ENCODE assay signal across 9 mouse cellular contexts in genomic region chr16:91512161-91512787, GRCm38 (mm10). TPM values are rescaled to one million over a fixed set of nuclear protein-coding genes. Genes with fewer than 3 reads are reported as not detected.
DNase-seq lines count a peak whose midpoint lies in the region; ATAC-seq and TF ChIP-seq lines count a peak whose summit lies in the region.
"Had no signal": no experiment of that assay in that cellular context is flagged by ENCODE, and none has a peak within 500 bp of the region (broad histone marks: within the 10 kb centered on the region; RNA-seq: fewer than 3 reads in every experiment).

No protein-coding gene starts in this region.

- no peak overlapping the region for H3K4me2 ChIP-seq in embryonic facial prominence, embryonic 11.5 days (ENCODE audit: low read depth, low read length)
- H3K4me2 ChIP-seq in kidney, postnatal 0 days (ENCODE audit: low read length): no peak overlapping the region
- no peak overlapping the region for H3K4me2 ChIP-seq in liver, embryonic 14.5 days (ENCODE audit: low read depth)
- no peak overlapping the region for H3K4me2 ChIP-seq in neural tube, embryonic 14.5 days (ENCODE audit: low read depth, low read length)
- H3K4me2 ChIP-seq: heart, embryonic 15.5 days had no signal

- DNase-seq in adrenal gland, postnatal 36 days: peak; percentile 85
- DNase-seq in embryonic facial prominence, embryonic 11.5 days (ENCODE audit: low spot score): peak; percentile 90
- peak; percentile 77 to 85 for DNase-seq in heart, adult 2 months
- DNase-seq in kidney, postnatal 0 days (ENCODE audit: low spot score): peak; percentile 91
- DNase-seq in liver, embryonic 14.5 days (ENCODE audit: low read depth in 3 of 3, low spot score in 3 of 3): peak; percentile 64 to 73 (median 68)
- peak; percentile 90 for DNase-seq in testis, postnatal 10 days (ENCODE audit: low spot score)

- H3K4me1 ChIP-seq in embryonic facial prominence, embryonic 11.5 days (ENCODE audit: control insufficient read depth, insufficient read depth, low read length): no peaks in the 10 kb centered on the region
- H3K4me1 ChIP-seq in heart, adult 2 months (ENCODE audit: control insufficient read depth, insufficient read depth, low read length): peaks cover 1% of the 10 kb centered on the region; the same call in 1 of the 2 replicates
- H3K4me1 ChIP-seq in kidney, postnatal 0 days (replicated peaks; ENCODE audit: insufficient read depth, low read length): no peaks in the 10 kb centered on the region
- peaks cover 9% of the 10 kb centered on the region in 2 experiments for H3K4me1 ChIP-seq in liver, embryonic 14.5 days (replicated peaks; ENCODE audit: control insufficient read depth in 2 of 2, insufficient read depth in 2 of 2, low read length in 1 of 2)
- H3K4me1 ChIP-seq in neural tube, embryonic 14.5 days (ENCODE audit: control insufficient read depth, insufficient read depth, low read length): no peaks in the 10 kb centered on the region
- H3K4me1 ChIP-seq: heart, embryonic 15.5 days had no signal

- H3K9ac ChIP-seq in embryonic facial prominence, embryonic 11.5 days (replicated peaks; ENCODE audit: low read length): no peak overlapping the region
- H3K9ac ChIP-seq in heart, adult 2 months (ENCODE audit: low read depth, low read length): 0 out of 2 replicates have a peak overlapping the region, but pooled peaks have one; percentile 54
- no peak overlapping the region for H3K9ac ChIP-seq in kidney, postnatal 0 days (ENCODE audit: low read depth, low read length)
- H3K9ac ChIP-seq in liver, embryonic 14.5 days (replicated peaks): no peak overlapping the region
- no peak overlapping the region for H3K9ac ChIP-seq in neural tube, embryonic 14.5 days (replicated peaks; ENCODE audit: low read depth, low read length)
- H3K9ac ChIP-seq: heart, embryonic 15.5 days had no signal

- no peaks in the 10 kb centered on the region for H3K79me2 ChIP-seq in heart, adult 2 months (replicated peaks; ENCODE audit: control insufficient read depth, insufficient read depth, low read length)

- peak; percentile 95 for TF ChIP-seq CTCF in heart, adult 2 months (IDR thresholded peaks at IDR 0.05)
- peak; percentile 97 for TF ChIP-seq CTCF in kidney, postnatal 0 days (IDR thresholded peaks at IDR 0.05; ENCODE audit: low read depth)
- peak; percentile 98 for TF ChIP-seq CTCF in liver, embryonic 14.5 days (IDR thresholded peaks at IDR 0.05; ENCODE audit: low read depth)

- intact Hi-C loops in heart, adult 2 months (cut with DNase I): loop anchor here (1.0 to 5.0 kb wide), 4 partner anchors 35 to 155 kb away; partner anchors contain the start of gene Ifngr2

- H3K9me3 ChIP-seq in embryonic facial prominence, embryonic 11.5 days (replicated peaks; ENCODE audit: control insufficient read depth, low read length): no peaks in the 10 kb centered on the region
- no peaks in the 10 kb centered on the region for H3K9me3 ChIP-seq in kidney, postnatal 0 days (replicated peaks; ENCODE audit: low read length)
- no peaks in the 10 kb centered on the region for H3K9me3 ChIP-seq in liver, embryonic 14.5 days (ENCODE audit: control insufficient read depth, low read length)
- no peaks in the 10 kb centered on the region for H3K9me3 ChIP-seq in neural tube, embryonic 14.5 days (ENCODE audit: control insufficient read depth, low read length)
- H3K9me3 ChIP-seq: heart, embryonic 15.5 days had no signal

- H3K27ac ChIP-seq in embryonic facial prominence, embryonic 11.5 days (replicated peaks; ENCODE audit: low read depth, low read length): no peak overlapping the region
- H3K27ac ChIP-seq in heart, adult 2 months: no peak overlapping the region
- no peak overlapping the region for H3K27ac ChIP-seq in kidney, postnatal 0 days
- H3K27ac ChIP-seq in liver, embryonic 14.5 days: no peak overlapping the region
- H3K27ac ChIP-seq in neural tube, embryonic 14.5 days (ENCODE audit: low read depth, low read length): no peak overlapping the region
- H3K27ac ChIP-seq: heart, embryonic 15.5 days had no signal

- no peaks in the 10 kb centered on the region for H3K36me3 ChIP-seq in embryonic facial prominence, embryonic 11.5 days (replicated peaks; ENCODE audit: control insufficient read depth, insufficient read depth, low read depth, low read length)
- H3K36me3 ChIP-seq in heart, adult 2 months (ENCODE audit: control insufficient read depth, insufficient read depth, low read length): no peaks in the 10 kb centered on the region
- H3K36me3 ChIP-seq in kidney, postnatal 0 days (ENCODE audit: insufficient read depth, low read length): no peaks in the 10 kb centered on the region; the same call in 1 of the 2 replicates
- H3K36me3 ChIP-seq in liver, embryonic 14.5 days (replicated peaks; ENCODE audit: control insufficient read depth, insufficient read depth, low read depth): no peaks in the 10 kb centered on the region
- H3K36me3 ChIP-seq in neural tube, embryonic 14.5 days (ENCODE audit: control insufficient read depth, insufficient read depth, low read length): no peaks in the 10 kb centered on the region; the same call in 1 of the 2 replicates

- 35% methylated on average over 7 of the region's 7 CpGs for WGBS in embryonic facial prominence, embryonic 11.5 days
- 36% methylated on average over 7 of the region's 7 CpGs for WGBS in heart, adult 2 months
- 33% methylated on average over 7 of the region's 7 CpGs for WGBS in kidney, postnatal 0 days
- WGBS in liver, embryonic 14.5 days (ENCODE audit: insufficient replicate concordance): 23% methylated on average over 7 of the region's 7 CpGs
- WGBS in neural tube, embryonic 14.5 days: 34% methylated on average over 7 of the region's 7 CpGs

- no peak for TF ChIP-seq POLR2A in heart, adult 2 months (IDR thresholded peaks at IDR 0.05; ENCODE audit: insufficient read depth, low read depth, low read length)

- H3K27me3 ChIP-seq in embryonic facial prominence, embryonic 11.5 days (ENCODE audit: control insufficient read depth, insufficient read depth, low read length): no peaks in the 10 kb centered on the region
- no peaks in the 10 kb centered on the region for H3K27me3 ChIP-seq in heart, adult 2 months (ENCODE audit: control insufficient read depth, insufficient read depth, low read length)
- H3K27me3 ChIP-seq in kidney, postnatal 0 days (ENCODE audit: insufficient read depth, low read length): no peaks in the 10 kb centered on the region
- H3K27me3 ChIP-seq in liver, embryonic 14.5 days (ENCODE audit: control insufficient read depth, insufficient read depth, low read length): no peaks in the 10 kb centered on the region
- H3K27me3 ChIP-seq in neural tube, embryonic 14.5 days (ENCODE audit: control insufficient read depth, insufficient read depth, low read length): no peaks in the 10 kb centered on the region
- H3K27me3 ChIP-seq: heart, embryonic 15.5 days had no signal

- peak; percentile 89 for ATAC-seq in CD4-positive, CD25-positive, alpha-beta regulatory T cell, adult 4 months
- ATAC-seq in embryonic facial prominence, embryonic 11.5 days (replicated peaks; ENCODE audit: insufficient number of reproducible peaks, low FRiP score, low TSS enrichment, low read depth): no peak; the same call in 1 of the 2 replicates
- peak; percentile 43; the same call in 1 of the 2 replicates for ATAC-seq in kidney, postnatal 0 days (replicated peaks; ENCODE audit: low FRiP score, low read depth)
- peak; percentile 43; the same call in 1 of the 2 replicates for ATAC-seq in liver, embryonic 14.5 days (ENCODE audit: insufficient read depth)
- peak; percentile 46 for ATAC-seq in neural tube, embryonic 14.5 days (ENCODE audit: low read depth)

- no peak overlapping the region for H3K4me3 ChIP-seq in embryonic facial prominence, embryonic 11.5 days (ENCODE audit: low read depth, low read length)
- H3K4me3 ChIP-seq in heart, adult 2 months: no peak overlapping the region
- no peak overlapping the region for H3K4me3 ChIP-seq in kidney, postnatal 0 days (replicated peaks; ENCODE audit: low read depth, low read length)
- no peak overlapping the region for H3K4me3 ChIP-seq in liver, embryonic 14.5 days (ENCODE audit: insufficient read depth in 1 of 2, low read depth in 2 of 2, low read length in 2 of 2)
- no peak overlapping the region for H3K4me3 ChIP-seq in neural tube, embryonic 14.5 days (ENCODE audit: low read depth, low read length)
- H3K4me3 ChIP-seq: heart, embryonic 15.5 days had no signal

- TF ChIP-seq EP300 in heart, adult 2 months (IDR thresholded peaks at IDR 0.05; ENCODE audit: insufficient read depth, low read depth, low read length): peak; percentile 95
- TF ChIP-seq EP300 in liver, embryonic 14.5 days (IDR thresholded peaks at IDR 0.05; ENCODE audit: low read depth): no peak

RNA-seq across cellular contexts. Expression of gene Ifnar1, which starts 27.2 kb away (rescaled TPM):
- 100 to 1,000 TPM in 1 of 2 experiments, 10 to 100 TPM in 1; 86.0 to 120 TPM for polyA plus RNA-seq in CD4-positive, CD25-positive, alpha-beta regulatory T cell, adult 4 months (2017; shearing (Covaris generic))
- total RNA-seq in adrenal gland, postnatal 36 days (2021): 10 to 100 TPM; 67.0 to 83.7 TPM
- polyA plus RNA-seq in embryonic facial prominence, embryonic 11.5 days (2014; fragmentation: Nextera tagmentation; extraction: Ambion mirVana): 51.5 and 57.4 TPM in 2 replicates
- 10 to 100 TPM; 23.6 to 24.0 TPM for total RNA-seq in heart, adult 2 months (2021)
- polyA plus RNA-seq in heart, adult 2 months (2012; rRNA removed): 12.5 and 20.2 TPM in 2 replicates
- 33.5 and 37.1 TPM in 2 replicates for polyA plus RNA-seq in kidney, postnatal 0 days (2015; fragmentation: Nextera tagmentation; extraction: Ambion mirVana)
- 9.3 and 11.6 TPM in 2 replicates for polyA plus RNA-seq in liver, embryonic 14.5 days (2012; rRNA removed)
- 15.4 and 16.2 TPM in 2 replicates for polyA plus RNA-seq in liver, embryonic 14.5 days (2014; fragmentation: Nextera tagmentation; extraction: Ambion mirVana)
- polyA plus RNA-seq in neural tube, embryonic 14.5 days (2014; fragmentation: Nextera tagmentation; extraction: Ambion mirVana): 48.3 and 52.6 TPM in 2 replicates

RNA-seq across cellular contexts. Expression of gene Ifngr2, which starts 34.6 kb away (rescaled TPM):
- 10 to 100 TPM; 29.9 to 35.3 TPM for polyA plus RNA-seq in CD4-positive, CD25-positive, alpha-beta regulatory T cell, adult 4 months (2017; shearing (Covaris generic))
- 10 to 100 TPM; 31.2 to 38.0 TPM for total RNA-seq in adrenal gland, postnatal 36 days (2021)
- polyA plus RNA-seq in embryonic facial prominence, embryonic 11.5 days (2014; fragmentation: Nextera tagmentation; extraction: Ambion mirVana): 40.4 and 41.4 TPM in 2 replicates
- total RNA-seq in heart, adult 2 months (2021): 100 to 1,000 TPM; 120 TPM
- 100 and 140 TPM in 2 replicates for polyA plus RNA-seq in heart, adult 2 months (2012; rRNA removed)
- 42.6 and 51.1 TPM in 2 replicates for polyA plus RNA-seq in kidney, postnatal 0 days (2015; fragmentation: Nextera tagmentation; extraction: Ambion mirVana)
- polyA plus RNA-seq in liver, embryonic 14.5 days (2012; rRNA removed): 3.9 and 4.9 TPM in 2 replicates
- 13.1 and 13.5 TPM in 2 replicates for polyA plus RNA-seq in liver, embryonic 14.5 days (2014; fragmentation: Nextera tagmentation; extraction: Ambion mirVana)
- 99.9 and 102 TPM in 2 replicates for polyA plus RNA-seq in neural tube, embryonic 14.5 days (2014; fragmentation: Nextera tagmentation; extraction: Ambion mirVana)
